Mouse (Mus musculus) G1E (cell line): ENCODE data around the gene Tm7sf3.

Experiments used
- CTCF ChIP-seq: IDR thresholded peaks from 2 replicates; pipeline ENCODE4 v1.5.1; 2012; ENCODE audit warnings: low read depth, low read length, inconsistent platforms, mixed read lengths
- POLR2AphosphoS5 ChIP-seq: IDR thresholded peaks from 2 replicates; pipeline ENCODE4 v1.6.1; 2012; ENCODE audit warnings: low read depth, low read length, inconsistent platforms; ENCODE audit not compliant: insufficient replicate concordance

DNA sequence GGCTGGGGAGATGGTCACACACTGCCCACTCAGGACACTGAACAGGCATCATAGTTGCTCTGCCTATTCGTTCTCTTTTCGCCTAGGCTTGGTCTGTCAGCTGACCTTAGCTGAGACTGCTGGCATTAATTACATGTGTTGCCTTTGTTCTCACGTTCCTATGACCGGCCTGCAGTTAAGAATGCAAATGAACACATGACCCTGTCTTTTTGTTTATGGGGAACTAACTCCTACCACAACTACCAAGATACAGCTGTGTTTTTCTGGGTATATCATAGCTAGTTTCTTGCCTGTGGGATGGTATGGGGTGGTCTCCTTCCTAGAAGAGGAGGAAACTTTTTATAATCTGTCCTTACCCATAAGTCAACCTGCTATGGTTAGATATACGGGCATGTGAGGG, 46.2 kb upstream of the Tm7sf3 start:
- TF ChIP-seq CTCF (no peak), POLR2AphosphoS5 (no peak)
